Mouse (Mus musculus) urinary bladder, adult 2 months (tissue): ENCODE measurements around the gene Gm17657. TPM values are rescaled to one million over a fixed set of nuclear protein-coding genes. Genes with fewer than 3 reads are reported as not detected.

Experiments used
- DNase-seq: peaks from one replicate; pipeline ENCODE4 v3.0.0; 2022; ENCODE audit warnings: low spot score
- polyA plus RNA-seq: library from polyadenylated mRNA; depleted of rRNA; stranded (reverse); fragments of >200 nt; gene quantifications from 2 replicates; pipeline ENCODE4 v1.2.3, GENCODE M21; 2012; rRNA removed

The Gm17657 gene
- not detected in 2 replicates for polyA plus RNA-seq

DNA sequence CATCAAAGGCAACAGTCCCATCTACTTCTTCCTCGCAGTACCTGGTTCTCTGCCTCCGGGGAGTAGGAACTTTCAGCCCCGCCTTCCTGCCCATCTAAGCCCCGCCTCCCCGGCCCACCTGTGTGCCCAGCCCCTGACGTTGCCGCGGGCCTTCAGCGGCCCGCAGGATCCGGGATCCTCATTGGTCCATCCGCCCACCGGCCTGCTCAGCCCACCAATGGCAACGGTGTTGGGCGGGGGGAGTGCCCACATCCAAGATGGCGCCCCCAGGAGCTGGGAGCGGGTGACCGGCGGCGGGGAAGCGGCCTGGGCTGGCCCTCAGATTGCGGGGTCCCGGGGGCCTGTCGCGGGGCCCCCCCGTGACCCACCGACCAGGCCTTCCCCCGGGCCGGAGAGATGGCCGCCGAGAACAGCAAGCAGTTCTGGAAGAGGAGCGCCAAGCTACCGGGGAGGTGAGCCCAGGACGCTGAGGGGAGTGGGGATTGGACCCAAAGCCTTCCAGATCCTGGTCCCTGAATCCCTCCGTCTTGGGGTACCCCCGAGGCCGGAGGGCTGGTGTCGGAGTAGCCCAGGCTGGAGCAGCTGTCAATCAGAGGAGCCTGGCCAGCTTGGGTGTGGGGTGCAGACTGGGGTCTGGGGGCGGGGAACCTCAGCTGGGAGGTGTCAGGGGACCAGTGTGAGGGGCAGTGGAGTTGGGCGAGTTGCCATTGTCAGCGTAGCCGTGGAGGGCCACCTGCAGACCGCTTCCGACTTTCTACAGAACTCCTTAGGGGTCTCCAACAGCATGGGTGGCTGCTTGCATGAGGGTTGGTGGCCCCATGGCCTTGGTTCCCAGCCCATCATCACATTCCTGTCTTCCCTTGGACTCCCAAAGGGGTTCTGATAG lies at the start of gene Gm17657, which contains the start of gene Tbc1d22b:
Gm17657 (minus strand) TSS at position 96 of the 886 bp plus-strand sequence.
Tbc1d22b (plus strand) TSS at position 243 of the 886 bp plus-strand sequence.
- DNase-seq = peak; percentile 86

GRCm38 (mm10) chr17:29599051-29599450 lies 49.6 kb upstream of the Gm17657 start:
- DNase-seq = no peak

GRCm38 (mm10) chr17:29596771-29597132 lies 47.3 kb upstream of the Gm17657 start:
- no peak for DNase-seq

DNA sequence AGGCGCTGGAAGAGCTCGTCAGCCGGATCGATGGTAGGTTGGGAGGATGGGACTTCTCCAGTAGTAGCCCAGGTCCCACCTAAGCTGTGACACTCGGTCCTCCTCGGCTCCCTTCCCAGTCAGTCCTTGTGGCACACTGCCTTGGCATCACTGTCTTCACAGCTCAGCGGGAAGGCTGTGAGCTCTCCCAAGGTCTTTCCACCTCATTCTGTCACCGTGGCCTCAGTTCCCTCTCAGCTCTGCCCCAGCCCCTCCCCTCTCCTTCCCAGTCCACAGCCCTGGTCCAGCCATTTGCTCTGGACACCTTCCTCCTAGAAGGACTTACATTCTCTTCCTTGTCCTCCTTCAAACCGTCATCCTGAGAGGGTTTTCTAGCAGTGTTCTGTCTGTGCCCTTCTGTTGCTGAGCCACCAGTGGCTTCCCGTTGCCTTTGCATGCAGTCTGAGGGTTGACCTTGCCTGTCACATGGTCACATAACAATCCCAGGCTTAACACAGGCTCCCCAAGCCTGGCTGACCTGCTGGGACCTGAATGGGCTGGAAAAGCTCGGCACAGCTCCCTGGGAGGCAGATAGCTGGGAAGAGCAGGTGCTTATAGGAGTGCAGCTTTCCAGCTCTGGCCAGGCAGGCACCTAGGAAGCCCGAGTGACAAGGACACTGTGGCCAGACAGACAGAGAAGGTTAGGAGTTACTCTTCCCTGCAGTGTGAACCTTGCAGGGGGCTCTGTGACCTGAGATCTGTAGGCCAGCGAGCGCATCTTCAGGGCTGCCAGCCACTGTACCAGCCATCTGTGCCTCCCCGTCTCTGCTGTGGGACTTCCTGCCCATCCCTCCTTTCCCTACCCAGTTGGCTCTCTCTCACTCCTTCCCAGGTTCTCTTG lies 46.7 kb upstream of the Gm17657 start:
- DNase-seq = no peak

GRCm38 (mm10) chr17:29589221-29589898 lies 39.9 kb upstream of the Gm17657 start:
- no peak for DNase-seq

DNA sequence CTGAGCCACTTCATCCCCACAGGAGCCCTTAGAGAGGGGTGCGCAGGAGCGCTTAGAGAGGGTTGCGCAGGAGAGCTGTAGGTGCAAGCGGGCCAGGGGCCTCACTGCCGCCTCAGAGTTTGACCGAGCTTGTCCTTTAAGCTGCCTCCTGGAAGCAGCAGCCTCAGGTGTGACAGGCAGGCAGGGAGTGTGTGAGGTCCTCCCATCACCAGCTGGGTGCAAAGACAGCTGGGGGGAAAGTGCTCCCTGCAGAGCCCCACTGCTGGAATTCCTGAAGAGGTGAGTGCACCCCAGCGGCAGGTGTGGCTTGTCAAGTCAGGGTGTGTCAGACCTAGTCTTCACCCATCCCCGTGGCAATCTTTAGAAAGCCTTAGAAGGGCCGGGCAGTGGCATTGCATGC lies 37.5 kb upstream of the Gm17657 start:
- DNase-seq = no peak

GRCm38 (mm10) chr17:29585446-29585845 lies 36.0 kb upstream of the Gm17657 start:
- no peak for DNase-seq

- DNase-seq = no peak
Observed at GRCm38 (mm10) chr17:29584737-29585136, 35.3 kb upstream of the Gm17657 start.

DNA sequence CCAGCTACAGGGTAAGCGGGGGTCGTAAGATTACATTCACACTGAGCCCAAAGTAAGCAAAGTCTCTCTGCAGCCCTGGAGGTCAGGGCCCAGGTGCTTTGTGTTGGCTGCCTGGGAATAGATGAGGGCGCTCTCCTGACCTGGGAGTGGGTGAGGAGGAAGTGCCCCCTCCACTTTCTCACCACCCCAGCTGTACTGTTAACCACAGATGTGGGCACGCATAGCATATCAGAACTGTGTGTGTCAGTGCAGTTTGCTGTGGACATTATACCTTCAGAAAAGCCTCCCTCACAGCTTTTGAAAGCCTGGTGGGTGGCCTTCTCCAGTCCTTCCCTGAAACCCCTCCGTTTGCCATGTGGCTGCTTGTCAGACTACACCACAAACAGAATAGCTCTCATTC lies 34.9 kb upstream of the Gm17657 start:
- no peak for DNase-seq

GRCm38 (mm10) chr17:29583569-29583968 lies 34.1 kb upstream of the Gm17657 start:
- DNase-seq = no peak

GRCm38 (mm10) chr17:29579579-29580126 lies 30.2 kb upstream of the Gm17657 start:
- DNase-seq = no peak

DNA sequence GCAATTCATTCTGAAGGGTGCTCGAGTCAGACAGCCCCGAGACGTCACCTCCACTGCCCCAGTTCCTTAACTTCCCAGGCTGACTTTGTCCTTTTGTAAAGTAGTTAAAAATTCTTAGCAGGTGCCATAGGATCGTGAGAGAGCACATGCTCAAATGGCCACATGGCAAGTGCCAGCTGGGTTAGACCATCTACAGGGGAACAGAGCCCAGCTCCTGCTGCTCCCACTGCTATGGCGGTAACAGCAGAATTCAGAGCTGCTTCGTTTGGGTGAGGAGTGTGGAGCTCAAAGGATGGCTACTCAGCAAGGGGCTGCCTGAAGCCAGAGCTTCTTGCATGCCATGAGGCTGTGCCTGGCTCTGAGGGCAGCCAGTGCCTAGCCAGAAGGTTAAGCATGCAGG lies 20.4 kb upstream of the Gm17657 start:
- no peak for DNase-seq

GRCm38 (mm10) chr17:29568435-29568834 lies 19.0 kb upstream of the Gm17657 start:
- no peak for DNase-seq

DNA sequence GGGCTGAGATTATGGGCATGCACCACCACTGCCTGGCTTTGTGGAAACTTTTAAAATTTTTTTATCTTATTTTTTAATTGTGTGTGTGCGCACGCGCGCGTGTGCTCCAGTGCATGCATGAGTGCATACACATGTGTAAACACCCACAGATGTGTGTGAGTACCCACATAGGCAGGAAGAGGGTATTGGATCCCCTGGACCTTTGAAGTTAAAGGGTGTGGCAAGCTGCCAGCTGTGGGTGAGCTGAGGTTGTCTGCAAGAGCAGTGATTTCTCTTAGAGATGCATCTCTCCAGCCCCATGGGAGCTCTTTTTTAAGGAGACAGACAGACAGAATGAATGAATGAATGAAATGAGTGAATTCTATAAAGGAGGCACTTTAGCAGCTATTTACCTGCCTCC lies 16.1 kb upstream of the Gm17657 start:
- no peak for DNase-seq

DNA sequence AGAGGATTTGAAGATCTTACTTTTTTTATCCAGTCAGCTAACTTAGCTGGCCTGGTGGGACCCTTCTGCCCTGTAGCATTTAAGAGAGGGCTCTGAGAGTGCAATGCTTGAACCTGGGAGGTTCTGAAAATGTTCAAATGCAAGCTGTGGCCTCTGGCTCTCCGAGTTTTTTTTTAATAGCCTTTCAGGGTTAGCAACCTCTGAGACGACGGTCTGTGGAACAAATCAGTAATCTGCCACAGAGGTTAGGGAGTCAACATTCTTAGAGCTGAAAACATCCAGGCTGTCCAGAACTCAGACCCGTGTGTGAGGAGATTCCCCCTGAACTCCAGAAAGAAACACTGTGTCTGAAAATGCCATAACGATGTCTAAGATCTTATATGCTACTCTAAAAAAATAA lies 9.0 kb upstream of the Gm17657 start:
- DNase-seq = no peak

GRCm38 (mm10) chr17:29556893-29557292 lies 7.5 kb upstream of the Gm17657 start:
- DNase-seq = no peak

DNA sequence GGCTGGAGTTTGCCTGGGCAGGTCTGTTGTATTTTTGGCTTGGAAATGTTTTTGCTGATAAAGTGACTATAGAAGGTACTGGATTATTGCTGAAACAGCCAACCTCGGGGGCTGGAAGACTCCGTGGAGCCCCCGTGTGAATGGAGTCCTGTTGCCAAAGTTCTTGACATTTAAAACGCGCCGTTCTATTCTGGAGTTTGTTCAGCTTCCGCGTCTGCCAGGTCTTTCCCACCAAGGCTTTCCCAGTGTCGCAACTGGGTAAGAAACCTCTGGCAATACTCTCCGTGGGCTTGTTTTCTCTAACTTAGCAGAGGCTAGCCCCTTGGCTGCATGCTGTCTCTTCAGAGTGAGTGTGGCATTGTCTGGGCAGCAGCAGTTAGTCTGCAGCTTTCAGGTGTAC lies 7.0 kb upstream of the Gm17657 start:
- DNase-seq = no peak

DNA sequence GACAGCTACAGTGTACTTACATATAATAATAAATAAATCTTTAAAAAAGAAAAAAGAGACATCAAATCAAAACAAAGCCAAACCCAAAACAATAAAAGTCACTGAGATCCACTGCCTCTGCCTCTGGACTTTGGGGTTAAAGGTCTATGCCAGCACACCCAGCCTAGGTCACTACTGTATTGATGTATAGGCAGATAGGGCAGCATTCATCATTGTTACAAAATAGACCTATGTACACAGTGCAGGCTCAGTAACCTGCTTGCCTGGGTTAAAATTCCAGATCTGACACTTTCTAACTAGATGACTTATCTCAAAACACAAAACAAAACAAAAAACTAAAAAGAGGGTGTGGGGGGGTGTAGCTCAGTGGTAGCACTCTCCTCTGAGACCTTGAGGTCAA lies 4.7 kb upstream of the Gm17657 start:
- DNase-seq = no peak

DNA sequence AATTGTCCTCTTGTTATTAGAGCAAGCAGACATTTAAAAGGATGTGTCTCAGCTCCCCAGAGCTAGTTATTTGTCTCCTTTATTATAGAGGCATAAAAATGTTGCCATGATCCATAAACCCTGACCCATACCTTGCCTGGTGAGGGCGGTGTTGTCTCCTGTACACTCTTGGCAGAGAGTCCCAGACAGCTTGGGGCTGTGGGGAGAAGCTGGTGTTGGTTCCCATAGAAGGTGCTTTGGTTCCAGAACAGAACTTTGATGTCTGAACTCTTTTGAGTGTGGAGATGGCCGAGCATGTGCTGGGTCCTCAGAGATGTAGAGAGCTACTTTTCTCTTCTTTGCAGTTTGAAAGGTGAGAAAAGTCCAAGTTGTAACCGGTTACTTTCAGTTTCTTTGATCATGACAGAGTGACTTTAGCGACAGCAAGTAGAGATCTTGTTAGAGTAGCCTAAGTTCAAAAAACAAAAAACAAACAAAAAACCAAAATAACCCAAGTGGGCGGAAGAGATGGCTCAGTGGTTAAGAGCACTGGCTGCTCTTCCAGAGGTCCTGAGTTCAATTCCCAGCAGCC lies 2.8 kb upstream of the Gm17657 start, which contains the start of gene Tmem217:
Tmem217 (minus strand) TSS at position 224 of the 571 bp plus-strand sequence.
- DNase-seq = no peak

- DNase-seq = no peak
Observed at GRCm38 (mm10) chr17:29551019-29551418, 1.6 kb upstream of the Gm17657 start.

DNA sequence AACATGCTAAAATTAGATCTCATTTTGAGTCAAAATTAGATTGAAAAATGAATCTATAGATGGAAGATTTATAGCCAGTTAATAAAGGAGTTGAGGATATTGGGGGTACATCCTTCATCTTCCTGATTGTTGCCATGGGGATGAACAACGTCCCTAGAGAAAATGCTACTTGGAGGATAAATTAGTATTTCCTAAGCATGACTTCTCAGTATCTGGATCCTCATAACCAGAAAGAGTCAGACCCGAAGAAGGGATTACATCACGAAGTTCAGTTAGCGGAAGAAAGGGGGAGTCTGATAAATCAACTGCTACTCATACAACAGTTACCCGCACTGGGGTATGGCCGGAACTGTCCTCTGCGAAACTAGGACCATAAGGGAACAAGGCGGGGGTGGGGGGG lies 444 bp downstream of the Gm17657 start:
- no peak for DNase-seq
